In genomic region chr19:32683081-32683480, GRCm38 (mm10) we compare ENCODE assay signal across 28 mouse cellular contexts.
"Had no signal": no experiment of that assay in that cellular context is flagged by ENCODE, and none has a peak within 500 bp of the region (broad histone marks: within the 10 kb centered on the region; RNA-seq: fewer than 3 reads in every experiment).

No protein-coding gene starts in this region.

- H3K9me3 ChIP-seq: embryonic facial prominence, embryonic 10.5 days; embryonic facial prominence, embryonic 12.5 days; embryonic facial prominence, embryonic 13.5 days; embryonic facial prominence, embryonic 15.5 days; forebrain, embryonic 10.5 days; forebrain, embryonic 12.5 days; forebrain, embryonic 13.5 days; forebrain, embryonic 15.5 days had no signal

- H3K4me1 ChIP-seq: embryonic facial prominence, embryonic 10.5 days; embryonic facial prominence, embryonic 12.5 days; embryonic facial prominence, embryonic 13.5 days; embryonic facial prominence, embryonic 15.5 days; forebrain, embryonic 10.5 days; forebrain, embryonic 12.5 days; forebrain, embryonic 13.5 days; forebrain, embryonic 15.5 days had no signal

- H3K9ac ChIP-seq: embryonic facial prominence, embryonic 12.5 days; embryonic facial prominence, embryonic 13.5 days; embryonic facial prominence, embryonic 15.5 days; forebrain, embryonic 12.5 days; forebrain, embryonic 13.5 days; forebrain, embryonic 15.5 days; forebrain, postnatal 0 days had no signal

- H3K27me3 ChIP-seq: embryonic facial prominence, embryonic 12.5 days; embryonic facial prominence, embryonic 13.5 days; embryonic facial prominence, embryonic 15.5 days; forebrain, embryonic 12.5 days; forebrain, embryonic 13.5 days; forebrain, embryonic 15.5 days had no signal

- ATAC-seq: forebrain, embryonic 13.5 days; forebrain, embryonic 14.5 days; forebrain, embryonic 15.5 days; forebrain, embryonic 16.5 days; forebrain, postnatal 0 days had no signal

- DNase-seq: cerebellum, adult 2 months; cerebellum, adult 8-10 months; cerebellum, adult 9-10 months; cerebellum, adult 9-11 months; cerebellum, postnatal 10 days; cerebellum, postnatal 14 days; cerebellum, postnatal 25 days; cerebellum, postnatal 36 days; embryo, embryonic 11 days; forebrain, postnatal 0 days; gastrocnemius, adult 2 months; gastrocnemius, postnatal 10 days; gastrocnemius, postnatal 14 days; gastrocnemius, postnatal 25 days; gastrocnemius, postnatal 36 days; heart, adult 18-20 months; heart, adult 2 months had no signal

- H3K4me2 ChIP-seq: embryonic facial prominence, embryonic 12.5 days; embryonic facial prominence, embryonic 13.5 days; embryonic facial prominence, embryonic 15.5 days; forebrain, embryonic 12.5 days; forebrain, embryonic 13.5 days; forebrain, embryonic 15.5 days had no signal

- H3K27ac ChIP-seq: embryonic facial prominence, embryonic 10.5 days; embryonic facial prominence, embryonic 12.5 days; embryonic facial prominence, embryonic 13.5 days; embryonic facial prominence, embryonic 15.5 days; forebrain, embryonic 10.5 days; forebrain, embryonic 12.5 days; forebrain, embryonic 13.5 days; forebrain, embryonic 15.5 days; gastrocnemius, adult 2 months; heart, adult 2 months had no signal

- H3K4me3 ChIP-seq: embryonic facial prominence, embryonic 10.5 days; embryonic facial prominence, embryonic 12.5 days; embryonic facial prominence, embryonic 13.5 days; embryonic facial prominence, embryonic 15.5 days; erythroblast, embryonic 14.5 days; forebrain, embryonic 10.5 days; forebrain, embryonic 12.5 days; forebrain, embryonic 13.5 days; forebrain, embryonic 15.5 days; gastrocnemius, adult 2 months; heart, adult 2 months had no signal
